Mouse (Mus musculus) midbrain, embryonic 10.5 days (tissue): ENCODE measurements around the gene Mark4. TPM values are rescaled to one million over a fixed set of nuclear protein-coding genes. Genes with fewer than 3 reads are reported as not detected.

ENCODE experiments used
- DNase-seq: peaks from one replicate; pipeline ENCODE4 v3.0.0-alpha.2; 2017; ENCODE audit warnings: low spot score
- H3K27ac ChIP-seq: fragments of 300-500 bp; sonication (generic); replicated peaks from 2 replicates; pipeline ENCODE4 v1.5.1; 2016; ENCODE audit warnings: mild to moderate bottlenecking
- H3K27me3 ChIP-seq: fragments of 300-500 bp; sonication (generic); 2 replicates; pipeline ENCODE4 v1.6.1; 2016; ENCODE audit warnings: low read depth, mild to moderate bottlenecking; ENCODE audit not compliant: poor library complexity, severe bottlenecking
- H3K36me3 ChIP-seq: fragments of 300-500 bp; sonication (generic); 2 replicates; pipeline ENCODE4 v1.6.1; 2016; ENCODE audit warnings: mild to moderate bottlenecking, moderate library complexity
- H3K4me1 ChIP-seq: fragments of 300-500 bp; sonication (generic); 2 replicates; pipeline ENCODE4 v1.6.1; 2016
- H3K4me3 ChIP-seq: fragments of 300-500 bp; sonication (generic); 2 replicates; pipeline ENCODE4 v1.5.1; 2016; ENCODE audit warnings: mild to moderate bottlenecking, moderate library complexity
- H3K9me3 ChIP-seq: fragments of 300-500 bp; sonication (generic); replicated peaks from 2 replicates; pipeline ENCODE4 v1.6.1; 2016; ENCODE audit warnings: mild to moderate bottlenecking
- WGBS: fragments of 180-500 bp; shearing (Covaris S2); methylation state at CpG from one replicate; pipeline ENCODE4 v1.1.7; 2016; 5-methylcytosine and 5-hydroxymethylcytosine counted together
- polyA plus RNA-seq: library from polyadenylated mRNA; unstranded; fragments of >200 nt; fragmentation: Nextera tagmentation; extraction: Ambion mirVana; gene quantifications from 2 replicates; pipeline ENCODE4 v1.2.1, GENCODE M21; 2016

Mark4 gene
- polyA plus RNA-seq, 1 experiment from 2014 or later: 8.0 TPM

- Histone ChIP-seq H3K36me3 (no peaks in the 10 kb centered on the region), H3K4me3 (no peak overlapping the region), H3K27me3 (peaks cover 89% of the 10 kb centered on the region), H3K27ac (no peak overlapping the region), H3K4me1 (peaks cover 35% of the 10 kb centered on the region), H3K9me3 (no peaks in the 10 kb centered on the region)
- WGBS: 69% methylated on average over 5 of the region's 5 CpGs
- DNase-seq: no peak
Observed at GRCm38 (mm10) chr7:19466602-19467145, 8.1 kb upstream of the Mark4 start.

GRCm38 (mm10) chr7:19464367-19465307, 6.0 kb upstream of the Mark4 start:
- Histone ChIP-seq H3K27ac (0 out of 2 replicates have a peak overlapping the region, but pooled peaks have one; percentile 55), H3K9me3 (no peaks in the 10 kb centered on the region), H3K4me3 (peak overlapping the region; percentile 35), H3K27me3 (peaks cover 69% of the 10 kb centered on the region), H3K4me1 (peaks cover 30% of the 10 kb centered on the region), H3K36me3 (no peaks in the 10 kb centered on the region)
- no peak for DNase-seq
- WGBS: 7% methylated on average over 22 of the region's 22 CpGs

GRCm38 (mm10) chr7:19462884-19463381, 4.3 kb upstream of the Mark4 start, which contains the start of gene Exoc3l2:
TSS of gene Exoc3l2 (plus strand) at chr7:19463331.
- Histone ChIP-seq H3K9me3 (no peaks in the 10 kb centered on the region), H3K27me3 (peaks cover 52% of the 10 kb centered on the region), H3K27ac (0 out of 2 replicates have a peak within 1 kb of the TSS, but pooled peaks have one; percentile 28), H3K4me3 (peak within 1 kb of the TSS; percentile 9), H3K4me1 (peaks cover 36% of the 10 kb centered on the region), H3K36me3 (no peaks in the 10 kb centered on the region)
- DNase-seq: no peak
- WGBS: 22% methylated on average over 6 of the region's 6 CpGs

- H3K4me3 ChIP-seq: no peak overlapping the region
- no peak for DNase-seq
- no peaks in the 10 kb centered on the region for H3K36me3 ChIP-seq
- peaks cover 47% of the 10 kb centered on the region for H3K27me3 ChIP-seq
- no peak overlapping the region for H3K27ac ChIP-seq
- no peaks in the 10 kb centered on the region for H3K9me3 ChIP-seq
- peaks cover 41% of the 10 kb centered on the region for H3K4me1 ChIP-seq
- WGBS: 56% methylated on average over 4 of the region's 4 CpGs
Observed at GRCm38 (mm10) chr7:19462443-19462842, 3.8 kb upstream of the Mark4 start.

- Histone ChIP-seq H3K36me3 (peaks cover 5% of the 10 kb centered on the region; the same call in 1 of the 2 replicates), H3K27me3 (peaks cover 37% of the 10 kb centered on the region), H3K9me3 (no peaks in the 10 kb centered on the region), H3K4me1 (peaks cover 50% of the 10 kb centered on the region), H3K4me3 (no peak overlapping the region), H3K27ac (no peak overlapping the region)
- 12% methylated on average over 6 of the region's 6 CpGs for WGBS
- peak; percentile 82 for DNase-seq
Observed at GRCm38 (mm10) chr7:19461488-19461887, 2.9 kb upstream of the Mark4 start.

- DNase-seq: no peak
- H3K4me1 ChIP-seq: peaks cover 58% of the 10 kb centered on the region
Observed at GRCm38 (mm10) chr7:19460500-19460899, 1.9 kb upstream of the Mark4 start.

GRCm38 (mm10) chr7:19459144-19459870, 686 bp upstream of the Mark4 start:
- Histone ChIP-seq H3K36me3 (peaks cover 25% of the 10 kb centered on the region), H3K4me3 (peak overlapping the region; percentile 98), H3K4me1 (peaks cover 46% of the 10 kb centered on the region), H3K27ac (peak overlapping the region; percentile 92), H3K9me3 (no peaks in the 10 kb centered on the region), H3K27me3 (peaks cover 15% of the 10 kb centered on the region)
- no peak for DNase-seq
- WGBS: 27% methylated on average over 6 of the region's 6 CpGs

More at GRCm38 (mm10) chr7:19460500-19460899, 1.9 kb upstream of the Mark4 start:
- Histone ChIP-seq H3K36me3 (peaks cover 14% of the 10 kb centered on the region), H3K27me3 (peaks cover 27% of the 10 kb centered on the region), H3K9me3 (no peaks in the 10 kb centered on the region), H3K4me3 (no peak overlapping the region), H3K27ac (no peak overlapping the region)
- 64% methylated on average over 1 of the region's 1 CpGs for WGBS

GRCm38 (mm10) chr7:19458072-19458486, 542 bp downstream of the Mark4 start:
- Histone ChIP-seq H3K27me3 (peaks cover 3% of the 10 kb centered on the region; the same call in 1 of the 2 replicates), H3K4me1 (peaks cover 40% of the 10 kb centered on the region), H3K4me3 (peak overlapping the region; percentile 98), H3K27ac (peak overlapping the region; percentile 92), H3K36me3 (peaks cover 37% of the 10 kb centered on the region), H3K9me3 (no peaks in the 10 kb centered on the region)
- WGBS: 0% methylated on average over 30 of the region's 31 CpGs
- peak; percentile 83 for DNase-seq

- peak overlapping the region; percentile 92 for H3K27ac ChIP-seq
- no peaks in the 10 kb centered on the region for H3K27me3 ChIP-seq
- H3K4me3 ChIP-seq: peak overlapping the region; percentile 98
- DNase-seq: no peak
- H3K4me1 ChIP-seq: peaks cover 35% of the 10 kb centered on the region
- WGBS: 10% methylated on average over 14 of the region's 14 CpGs
- H3K9me3 ChIP-seq: no peaks in the 10 kb centered on the region
- peaks cover 38% of the 10 kb centered on the region for H3K36me3 ChIP-seq
Observed at GRCm38 (mm10) chr7:19457414-19458071, 1.1 kb downstream of the Mark4 start.

- peaks cover 48% of the 10 kb centered on the region for H3K36me3 ChIP-seq
- no peak overlapping the region for H3K27ac ChIP-seq
- H3K9me3 ChIP-seq: 0 out of 2 replicates have a peak, but pooled peaks cover 5% of the 10 kb centered on the region
- 97% methylated on average over 7 of the region's 7 CpGs for WGBS
- H3K27me3 ChIP-seq: no peaks in the 10 kb centered on the region
- H3K4me1 ChIP-seq: peaks cover 35% of the 10 kb centered on the region
- DNase-seq: no peak
- H3K4me3 ChIP-seq: peak overlapping the region; percentile 98
Observed at GRCm38 (mm10) chr7:19456628-19457027, 2.0 kb downstream of the Mark4 start.

GRCm38 (mm10) chr7:19455819-19456495, 2.7 kb downstream of the Mark4 start:
- Histone ChIP-seq H3K9me3 (peaks cover 10% of the 10 kb centered on the region; the same call in 1 of the 2 replicates), H3K4me3 (peak overlapping the region; percentile 98), H3K27ac (no peak overlapping the region), H3K4me1 (peaks cover 35% of the 10 kb centered on the region), H3K36me3 (peaks cover 54% of the 10 kb centered on the region), H3K27me3 (no peaks in the 10 kb centered on the region)
- DNase-seq: no peak
- WGBS: 69% methylated on average over 11 of the region's 11 CpGs
